Mouse (Mus musculus) mouse embryonic stem cell (cell line): ENCODE data around the gene Slc15a1.

Experiments used
- in situ Hi-C, 2 experiments: fragments of 300-500 bp; cut with MboI; formaldehyde crosslinking; loops; 1 replicate in 1 of 2; 3 replicates in 1 of 2; pipeline ENCODE4 v1.14.3; 2019 to 2020; ENCODE audit warnings: low sequenced_read_pairs in 2 of 2, low pct_unique_long_range_greater_than_20kb in 1 of 2, mixed read lengths in 1 of 2; ENCODE audit not compliant: unreplicated experiment in 1 of 2

The Slc15a1 gene

GRCm38 (mm10) chr14:121495741-121496140, 9.3 kb downstream of the Slc15a1 start:
- in situ Hi-C loops: no loop called here

- in situ Hi-C loops: no loop called here
These were observed 9.9 kb downstream of the Slc15a1 start for GRCm38 (mm10) chr14:121495120-121495519.

GRCm38 (mm10) chr14:121494238-121494637, 10.8 kb downstream of the Slc15a1 start:
- in situ Hi-C loops: no loop called here

DNA sequence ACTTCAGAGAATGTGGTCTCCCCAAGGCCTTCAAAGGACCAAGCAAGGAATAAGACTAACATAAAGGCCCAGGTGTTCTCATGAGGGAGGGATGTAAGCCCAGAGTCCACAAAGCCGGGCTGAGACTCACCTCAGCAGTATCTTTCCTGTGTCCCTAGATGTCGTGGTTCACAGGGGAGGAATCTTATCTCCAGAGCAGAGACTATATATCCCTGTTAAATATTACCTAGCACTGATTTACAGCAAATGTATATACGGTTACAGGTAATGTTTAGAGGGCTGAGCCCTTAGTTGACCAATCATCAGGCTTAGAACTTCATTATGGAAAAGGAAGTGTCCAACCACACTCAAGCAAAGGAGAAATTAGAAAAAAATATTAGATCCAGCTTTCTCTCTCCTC, 11.3 kb downstream of the Slc15a1 start:
- in situ Hi-C loops: no loop called here

GRCm38 (mm10) chr14:121492328-121492727, 12.7 kb downstream of the Slc15a1 start:
- in situ Hi-C loops: no loop called here

GRCm38 (mm10) chr14:121485722-121486121, 19.3 kb downstream of the Slc15a1 start:
- in situ Hi-C loops: no loop called here

DNA sequence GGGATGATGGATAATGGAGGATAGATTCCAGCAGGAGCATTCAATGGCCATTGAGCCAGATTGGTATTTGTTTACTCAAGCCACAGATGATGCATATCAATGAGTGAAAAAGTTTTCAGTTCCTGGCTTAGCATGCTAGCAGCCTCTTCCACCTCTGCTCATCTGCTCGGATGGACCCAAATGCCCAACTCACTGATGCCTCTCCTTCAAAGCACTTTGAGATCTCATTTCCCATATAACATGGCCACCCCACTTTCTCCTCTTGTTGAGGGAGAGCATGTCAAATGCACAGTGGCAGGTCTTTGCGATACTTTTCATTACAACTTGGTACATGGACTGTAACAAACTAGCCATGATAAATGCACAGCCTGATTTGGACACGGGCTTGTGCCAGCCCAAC, 20.6 kb downstream of the Slc15a1 start:
- in situ Hi-C loops: no loop called here

DNA sequence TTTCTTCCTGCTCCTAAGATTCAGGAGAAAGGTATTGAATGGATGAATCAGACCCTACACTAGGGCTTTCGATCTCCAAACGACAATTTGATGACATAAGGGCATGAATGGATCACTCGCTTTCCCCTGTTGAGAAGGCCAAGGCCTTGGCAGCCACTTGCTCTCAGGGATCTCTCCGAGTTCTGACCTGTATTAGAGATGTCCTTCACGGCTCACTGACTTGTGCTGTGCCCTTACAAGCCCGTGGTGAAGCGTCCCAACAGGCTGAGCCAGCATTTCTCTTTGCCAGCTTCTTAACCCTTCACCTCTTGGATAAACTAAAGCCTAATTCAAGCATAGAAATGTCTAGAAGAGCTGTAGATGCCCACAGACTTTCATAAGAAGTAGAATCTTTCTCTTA, 22.9 kb downstream of the Slc15a1 start:
- in situ Hi-C loops: no loop called here

DNA sequence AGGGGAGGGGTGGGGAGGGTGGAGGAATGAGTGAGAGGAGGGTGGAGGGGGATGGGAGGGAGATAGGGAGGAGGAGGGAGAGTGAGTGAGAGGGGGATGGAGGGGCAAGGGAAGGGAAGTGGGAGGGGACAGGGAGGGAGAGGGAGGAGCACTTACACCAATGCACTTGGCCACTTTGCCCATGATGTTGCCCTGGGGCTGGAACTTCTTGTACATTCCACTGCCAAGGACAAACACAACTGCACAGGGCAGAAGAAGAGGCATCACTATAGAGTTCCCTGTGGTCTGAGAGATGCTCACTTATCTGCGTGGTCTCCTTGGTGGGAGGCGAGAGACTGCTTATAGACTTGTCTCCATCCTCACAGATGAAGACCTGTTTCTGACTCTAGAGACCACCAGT, 23.5 kb downstream of the Slc15a1 start:
- in situ Hi-C loops: no loop called here

DNA sequence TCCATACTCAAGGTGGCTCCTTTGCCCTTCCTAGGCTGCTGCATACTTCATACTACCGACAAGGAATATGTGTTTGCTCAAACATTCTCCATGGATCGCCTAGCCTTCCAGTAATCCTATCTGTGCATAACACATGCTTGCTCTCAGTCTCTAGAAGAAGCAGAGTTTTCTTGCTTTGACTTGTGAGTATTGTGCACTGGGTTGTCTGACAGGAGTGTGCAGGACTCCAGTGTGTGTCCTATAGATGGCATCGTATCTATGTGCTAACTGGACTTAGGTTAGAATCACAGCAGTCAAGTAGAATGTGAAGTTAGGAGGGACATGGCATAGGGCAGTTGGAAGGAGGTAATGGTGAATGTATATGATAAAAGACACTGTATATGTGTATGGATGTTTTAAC, 26.0 kb downstream of the Slc15a1 start:
- in situ Hi-C loops: no loop called here

- in situ Hi-C loops: no loop called here
These were observed 26.9 kb downstream of the Slc15a1 start for GRCm38 (mm10) chr14:121477925-121478693.

DNA sequence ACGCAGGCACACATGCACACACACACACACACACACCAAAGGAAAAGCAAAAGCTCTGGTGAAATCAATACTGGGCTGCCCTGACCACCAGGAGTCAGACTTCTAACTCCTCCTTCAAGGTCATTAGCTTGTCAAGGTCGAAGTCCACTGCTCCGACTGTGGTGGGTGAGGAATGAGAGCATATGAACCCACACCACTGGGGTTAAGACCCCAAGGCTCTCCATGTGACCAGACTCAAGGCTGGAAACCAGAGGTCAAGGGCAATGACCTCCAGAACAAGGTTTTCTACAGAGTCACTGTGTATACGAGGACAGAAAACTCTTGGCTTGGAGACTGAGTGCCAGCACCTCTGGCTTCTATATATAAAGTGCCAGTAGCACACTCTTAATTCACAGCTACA, 31.2 kb downstream of the Slc15a1 start:
- in situ Hi-C loops: loop anchor here (5.0 to 25.0 kb wide), 2 partner anchors 103 to 288 kb away; no protein-coding TSS in a partner anchor

GRCm38 (mm10) chr14:121471545-121472121, 33.4 kb downstream of the Slc15a1 start:
- in situ Hi-C loops: loop anchor here (5.0 to 25.0 kb wide), 2 partner anchors 106 to 291 kb away; no protein-coding TSS in a partner anchor

GRCm38 (mm10) chr14:121469601-121470000, 35.5 kb downstream of the Slc15a1 start:
- in situ Hi-C loops: loop anchor here in 1 of 2 experiments (25.0 kb wide), 1 partner anchor 293 kb away; no protein-coding TSS in a partner anchor

GRCm38 (mm10) chr14:121467646-121468045, 37.4 kb downstream of the Slc15a1 start:
- in situ Hi-C loops: loop anchor here in 1 of 2 experiments (25.0 kb wide), 1 partner anchor 295 kb away; no protein-coding TSS in a partner anchor

- in situ Hi-C loops: loop anchor here in 1 of 2 experiments (25.0 kb wide), 1 partner anchor 296 kb away; no protein-coding TSS in a partner anchor
These were observed 38.6 kb downstream of the Slc15a1 start for GRCm38 (mm10) chr14:121466501-121466900.

DNA sequence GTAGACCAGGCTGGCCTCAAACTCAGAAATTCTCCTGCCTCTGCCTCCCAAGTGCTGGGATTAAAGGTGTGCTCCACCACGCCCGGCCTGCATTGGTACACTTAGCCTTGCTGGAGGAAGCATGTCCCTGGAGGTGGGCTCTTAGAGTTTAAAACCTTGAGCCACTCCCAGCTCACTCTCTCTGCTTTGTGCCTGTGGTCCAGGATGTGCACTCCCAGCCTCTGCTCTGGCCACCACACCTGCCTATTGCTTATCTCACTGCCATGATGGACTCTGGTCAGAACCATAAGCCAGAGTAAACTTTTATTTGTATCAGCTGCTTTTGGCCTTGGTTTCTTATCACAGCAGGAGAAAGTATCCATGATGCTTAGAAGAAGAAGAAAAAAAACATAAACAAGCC, 40.7 kb downstream of the Slc15a1 start:
- in situ Hi-C loops: loop anchor here in 1 of 2 experiments (25.0 kb wide), 1 partner anchor 298 kb away; no protein-coding TSS in a partner anchor

- in situ Hi-C loops: loop anchor here in 1 of 2 experiments (25.0 kb wide), 1 partner anchor 300 kb away; no protein-coding TSS in a partner anchor
These were observed 42.3 kb downstream of the Slc15a1 start for GRCm38 (mm10) chr14:121462756-121463155.

DNA sequence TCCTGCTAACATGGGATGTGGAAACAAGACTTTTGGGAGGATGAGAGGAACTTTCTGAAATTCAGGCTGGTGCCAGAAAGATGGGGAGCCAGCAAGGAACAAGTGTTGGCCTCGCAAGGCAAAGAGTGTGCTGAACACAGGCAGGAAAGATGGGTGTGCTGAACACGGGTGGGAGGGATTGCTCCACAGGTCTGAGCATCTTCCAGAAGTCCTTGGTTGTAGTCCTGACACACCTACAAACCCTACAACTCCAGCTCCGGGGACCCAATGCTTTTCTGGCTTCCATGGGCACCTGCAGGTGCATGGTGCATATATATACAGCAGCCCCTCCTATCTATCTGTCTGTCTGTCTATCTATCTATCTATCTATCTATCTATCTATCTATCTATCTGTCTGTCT, 44.1 kb downstream of the Slc15a1 start:
- in situ Hi-C loops: loop anchor here in 1 of 2 experiments (25.0 kb wide), 1 partner anchor 301 kb away; no protein-coding TSS in a partner anchor
